Mouse (Mus musculus) limb, embryonic 10.5 days (tissue): ENCODE measurements around the gene Catsperz. TPM values are rescaled to one million over a fixed set of nuclear protein-coding genes. Genes with fewer than 3 reads are reported as not detected.
"Not testable (repeated sequence)": the region's sequence is repeated elsewhere in the genome, so short reads cannot be mapped to it uniquely, and the experiment has no call there.

Source experiments
- DNase-seq: peaks from one replicate; pipeline ENCODE4 v3.0.0-alpha.2; 2017; ENCODE audit warnings: low spot score
- H3K27ac ChIP-seq: fragments of 300-500 bp; sonication (generic); 2 replicates; pipeline ENCODE4 v1.5.1; 2016; ENCODE audit warnings: mild to moderate bottlenecking
- H3K27me3 ChIP-seq: fragments of 300-500 bp; sonication (generic); 2 replicates; pipeline ENCODE4 v1.6.1; 2016; ENCODE audit warnings: low read depth, mild to moderate bottlenecking; ENCODE audit not compliant: poor library complexity, severe bottlenecking
- H3K36me3 ChIP-seq: fragments of 300-500 bp; sonication (generic); 2 replicates; pipeline ENCODE4 v1.6.1; 2016; ENCODE audit warnings: mild to moderate bottlenecking, moderate library complexity
- H3K4me1 ChIP-seq: fragments of 300-500 bp; sonication (generic); 2 replicates; pipeline ENCODE4 v1.6.1; 2016
- H3K4me3 ChIP-seq: fragments of 300-500 bp; sonication (generic); 2 replicates; pipeline ENCODE4 v1.5.1; 2016; ENCODE audit warnings: mild to moderate bottlenecking, moderate library complexity
- H3K9me3 ChIP-seq: fragments of 300-500 bp; sonication (generic); replicated peaks from 2 replicates; pipeline ENCODE4 v1.6.1; 2016; ENCODE audit warnings: mild to moderate bottlenecking
- WGBS: fragments of 180-500 bp; shearing (Covaris S2); methylation state at CpG from one replicate; pipeline ENCODE4 v1.1.7; 2016; 5-methylcytosine and 5-hydroxymethylcytosine counted together
- polyA plus RNA-seq: library from polyadenylated mRNA; unstranded; fragments of >200 nt; fragmentation: Nextera tagmentation; extraction: Ambion mirVana; gene quantifications from 2 replicates; pipeline ENCODE4 v1.2.1, GENCODE M21; 2016

Gene Catsperz
- polyA plus RNA-seq, 1 experiment from 2014 or later = 0.76 TPM

- Histone ChIP-seq H3K36me3 (peaks cover 31% of the 10 kb centered on the region), H3K27ac (no peak overlapping the region), H3K9me3 (no peaks in the 10 kb centered on the region), H3K27me3 (no peaks in the 10 kb centered on the region), H3K4me1 (peaks cover 22% of the 10 kb centered on the region), H3K4me3 (no peak overlapping the region)
- no peak for DNase-seq
- 78% methylated on average over 4 of the region's 4 CpGs for WGBS
Measured at GRCm38 (mm10) chr19:6916496-6916895, 8.7 kb downstream of the Catsperz start.

- Histone ChIP-seq H3K27ac (no peak overlapping the region), H3K9me3 (no peaks in the 10 kb centered on the region), H3K27me3 (no peaks in the 10 kb centered on the region), H3K36me3 (peaks cover 37% of the 10 kb centered on the region), H3K4me3 (no peak overlapping the region), H3K4me1 (peaks cover 17% of the 10 kb centered on the region)
- WGBS = 91% methylated on average over 4 of the region's 4 CpGs
- no peak for DNase-seq
Measured at GRCm38 (mm10) chr19:6915276-6915675, 9.9 kb downstream of the Catsperz start.

GRCm38 (mm10) chr19:6914540-6914939, 10.6 kb downstream of the Catsperz start:
- DNase-seq = no peak
- 93% methylated on average over 9 of the region's 9 CpGs for WGBS
- Histone ChIP-seq H3K27ac (no peak overlapping the region), H3K4me3 (no peak overlapping the region), H3K4me1 (peaks cover 11% of the 10 kb centered on the region), H3K36me3 (peaks cover 37% of the 10 kb centered on the region), H3K27me3 (no peaks in the 10 kb centered on the region), H3K9me3 (no peaks in the 10 kb centered on the region)

GRCm38 (mm10) chr19:6913991-6914390, 11.2 kb downstream of the Catsperz start:
- Histone ChIP-seq H3K27me3 (no peaks in the 10 kb centered on the region), H3K4me3 (no peak overlapping the region), H3K36me3 (peaks cover 37% of the 10 kb centered on the region), H3K27ac (no peak overlapping the region), H3K4me1 (peaks cover 15% of the 10 kb centered on the region), H3K9me3 (no peaks in the 10 kb centered on the region)
- no peak for DNase-seq
- WGBS = 90% methylated on average over 11 of the region's 11 CpGs

- 91% methylated on average over 6 of the region's 6 CpGs for WGBS
- H3K27me3 ChIP-seq = no peaks in the 10 kb centered on the region
- H3K4me3 ChIP-seq = no peak overlapping the region
- H3K4me1 ChIP-seq = peaks cover 25% of the 10 kb centered on the region
- DNase-seq = no peak
- H3K36me3 ChIP-seq = peaks cover 37% of the 10 kb centered on the region
- H3K27ac ChIP-seq = no peak overlapping the region
- no peaks in the 10 kb centered on the region for H3K9me3 ChIP-seq
Measured at GRCm38 (mm10) chr19:6913036-6913435, 12.1 kb downstream of the Catsperz start.

- Histone ChIP-seq H3K27me3 (no peaks in the 10 kb centered on the region), H3K4me3 (no peak overlapping the region), H3K9me3 (no peaks in the 10 kb centered on the region), H3K4me1 (peaks cover 31% of the 10 kb centered on the region), H3K27ac (no peak overlapping the region), H3K36me3 (peaks cover 40% of the 10 kb centered on the region)
- WGBS = 92% methylated on average over 15 of the region's 15 CpGs
- DNase-seq = no peak
Measured at GRCm38 (mm10) chr19:6912205-6912970, 12.8 kb downstream of the Catsperz start.

- no peak for DNase-seq
- 0 out of 2 replicates have a peak overlapping the region, but pooled peaks have one; percentile 21 for H3K27ac ChIP-seq
- peaks cover 50% of the 10 kb centered on the region for H3K36me3 ChIP-seq
- peaks cover 32% of the 10 kb centered on the region for H3K4me1 ChIP-seq
- 91% methylated on average over 19 of the region's 19 CpGs for WGBS
- peak overlapping the region; percentile 66 for H3K4me3 ChIP-seq
- H3K9me3 ChIP-seq = no peaks in the 10 kb centered on the region
- H3K27me3 ChIP-seq = no peaks in the 10 kb centered on the region
Measured at GRCm38 (mm10) chr19:6911101-6912074, 13.8 kb downstream of the Catsperz start.

- Histone ChIP-seq H3K27ac (peak overlapping the region; percentile 89), H3K4me1 (peaks cover 32% of the 10 kb centered on the region), H3K36me3 (peaks cover 60% of the 10 kb centered on the region), H3K4me3 (peak overlapping the region; percentile 66)
- peak; percentile 57 for DNase-seq
- WGBS = under 1% methylated on average over 30 of the region's 30 CpGs
- not testable (repeated sequence) for H3K9me3 ChIP-seq, H3K27me3 ChIP-seq
Measured at GRCm38 (mm10) chr19:6910306-6910705, 14.9 kb downstream of the Catsperz start.

- Histone ChIP-seq H3K4me3 (peak within 1 kb of the TSS; percentile 66), H3K9me3 (no peaks in the 10 kb centered on the region), H3K36me3 (peaks cover 66% of the 10 kb centered on the region), H3K27me3 (no peaks in the 10 kb centered on the region), H3K4me1 (peaks cover 32% of the 10 kb centered on the region), H3K27ac (peak within 1 kb of the TSS; percentile 89)
- peak; percentile 93 for DNase-seq
- under 1% methylated on average over 65 of the region's 65 CpGs for WGBS
Measured at GRCm38 (mm10) chr19:6909507-6910289, 15.5 kb downstream of the Catsperz start, which contains the start of the genes Trmt112 and Prdx5. Gene Trmt112, plus strand, starts transcription at chr19:6909698. Gene Prdx5, minus strand, starts transcription at chr19:6910106.

- Histone ChIP-seq H3K27me3 (no peaks in the 10 kb centered on the region), H3K4me1 (peaks cover 32% of the 10 kb centered on the region), H3K9me3 (no peaks in the 10 kb centered on the region), H3K36me3 (peaks cover 67% of the 10 kb centered on the region), H3K27ac (peak overlapping the region; percentile 89), H3K4me3 (peak overlapping the region; percentile 66)
- no peak for DNase-seq
- WGBS = 12% methylated on average over 11 of the region's 11 CpGs
Measured at GRCm38 (mm10) chr19:6909021-6909420, 16.2 kb downstream of the Catsperz start.

GRCm38 (mm10) chr19:6907811-6908540, 17.2 kb downstream of the Catsperz start:
- H3K9me3 ChIP-seq = no peaks in the 10 kb centered on the region
- H3K36me3 ChIP-seq = peaks cover 59% of the 10 kb centered on the region
- no peak for DNase-seq
- peaks cover 32% of the 10 kb centered on the region for H3K4me1 ChIP-seq
- no peaks in the 10 kb centered on the region for H3K27me3 ChIP-seq
- peak overlapping the region; percentile 66 for H3K4me3 ChIP-seq
- no peak overlapping the region for H3K27ac ChIP-seq
- 90% methylated on average over 7 of the region's 7 CpGs for WGBS

- Histone ChIP-seq H3K9me3 (no peaks in the 10 kb centered on the region), H3K4me3 (no peak overlapping the region), H3K36me3 (peaks cover 50% of the 10 kb centered on the region), H3K4me1 (peaks cover 32% of the 10 kb centered on the region), H3K27me3 (no peaks in the 10 kb centered on the region), H3K27ac (no peak overlapping the region)
- WGBS = 93% methylated on average over 8 of the region's 8 CpGs
- no peak for DNase-seq
Measured at GRCm38 (mm10) chr19:6907094-6907493, 18.1 kb downstream of the Catsperz start.
